ENCODE assay signal across 17 mouse cellular contexts in the genomic region with DNA sequence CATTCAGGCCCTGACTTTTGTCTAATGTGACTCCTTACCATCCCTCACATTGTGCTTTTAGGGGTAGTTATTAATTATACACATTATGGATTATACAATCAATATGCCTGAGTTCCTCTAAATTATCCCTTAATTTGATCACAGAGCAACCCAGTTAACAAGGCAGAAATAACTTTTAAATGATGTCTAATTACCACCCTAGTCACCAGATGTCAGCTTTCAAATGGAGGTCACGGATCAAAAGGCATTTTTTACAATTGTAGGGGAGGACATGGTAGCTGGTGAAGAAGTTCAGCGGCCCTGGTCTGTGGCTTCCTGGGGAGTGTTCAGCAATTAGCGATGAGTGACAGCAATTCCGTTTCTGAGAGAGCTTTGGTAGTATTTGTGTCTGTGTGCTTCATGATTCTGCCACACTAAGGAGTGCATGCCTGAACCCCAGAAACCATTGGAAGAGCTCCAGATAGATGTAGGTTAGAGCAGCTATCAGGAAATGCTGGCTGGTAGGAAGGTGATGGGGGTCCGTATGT.
DNase-seq lines count a peak whose midpoint lies in the region; ATAC-seq and TF ChIP-seq lines count a peak whose summit lies in the region.
"Had no signal": no experiment of that assay in that cellular context is flagged by ENCODE, and none has a peak within 500 bp of the region (broad histone marks: within the 10 kb centered on the region; RNA-seq: fewer than 3 reads in every experiment).

No protein-coding gene starts in this region.

- H3K4me1 ChIP-seq in midbrain, embryonic 13.5 days (replicated peaks) = 0 out of 2 replicates have a peak, but pooled peaks cover 4% of the 10 kb centered on the region
- H3K4me1 ChIP-seq in midbrain, embryonic 16.5 days (ENCODE audit: control insufficient read depth, insufficient read depth, low read length) = peaks cover 9% of the 10 kb centered on the region
- H3K4me1 ChIP-seq in forebrain, postnatal 0 days (ENCODE audit: insufficient read depth) = no peaks in the 10 kb centered on the region
- H3K4me1 ChIP-seq in intestine, postnatal 0 days (replicated peaks; ENCODE audit: control insufficient read depth, insufficient read depth, low read length) = no peaks in the 10 kb centered on the region
- H3K4me1 ChIP-seq: embryonic facial prominence, embryonic 13.5 days; heart, embryonic 12.5 days; hindbrain, embryonic 13.5 days had no signal

- no peak overlapping the region for H3K27ac ChIP-seq in midbrain, embryonic 13.5 days
- H3K27ac ChIP-seq in midbrain, embryonic 16.5 days (ENCODE audit: low read length) = no peak overlapping the region
- no peak overlapping the region for H3K27ac ChIP-seq in forebrain, postnatal 0 days (ENCODE audit: low read depth, low read length)
- no peak overlapping the region for H3K27ac ChIP-seq in intestine, postnatal 0 days (ENCODE audit: low read depth, low read length)
- H3K27ac ChIP-seq: embryonic facial prominence, embryonic 13.5 days; hindbrain, embryonic 13.5 days; hindbrain, postnatal 0 days had no signal

- no peak overlapping the region for H3K9ac ChIP-seq in midbrain, embryonic 13.5 days (replicated peaks)
- no peak overlapping the region for H3K9ac ChIP-seq in midbrain, embryonic 16.5 days (ENCODE audit: low read depth, low read length)
- H3K9ac ChIP-seq in forebrain, postnatal 0 days = no peak overlapping the region
- no peak overlapping the region for H3K9ac ChIP-seq in intestine, postnatal 0 days (ENCODE audit: low read depth, low read length)
- H3K9ac ChIP-seq: embryonic facial prominence, embryonic 13.5 days; heart, embryonic 12.5 days; hindbrain, embryonic 13.5 days had no signal

- no peaks in the 10 kb centered on the region for H3K9me3 ChIP-seq in midbrain, embryonic 13.5 days
- no peaks in the 10 kb centered on the region for H3K9me3 ChIP-seq in midbrain, embryonic 16.5 days (replicated peaks; ENCODE audit: control insufficient read depth, low read length, poor library complexity, severe bottlenecking)
- H3K9me3 ChIP-seq in forebrain, postnatal 0 days (ENCODE audit: low read length) = no peaks in the 10 kb centered on the region
- H3K9me3 ChIP-seq in intestine, postnatal 0 days (ENCODE audit: control insufficient read depth) = no peaks in the 10 kb centered on the region
- H3K9me3 ChIP-seq: embryonic facial prominence, embryonic 13.5 days; heart, embryonic 12.5 days; hindbrain, embryonic 13.5 days had no signal

- 59% methylated on average over 5 of the region's 5 CpGs for WGBS in midbrain, embryonic 13.5 days
- 65% methylated on average over 5 of the region's 5 CpGs for WGBS in midbrain, embryonic 16.5 days
- WGBS in forebrain, postnatal 0 days = 46% methylated on average over 5 of the region's 5 CpGs
- 74% methylated on average over 5 of the region's 5 CpGs for WGBS in intestine, postnatal 0 days

- peak; percentile 22 for DNase-seq in heart, adult 11 months
- DNase-seq in heart, postnatal 4 days = no peak
- DNase-seq in forebrain, postnatal 0 days = no peak
- DNase-seq in adrenal gland, adult 8-10 months = no peak
- DNase-seq: adrenal gland, postnatal 10 days; cerebellum, adult 11-12 months; cerebellum, adult 9-10 months; cerebellum, postnatal 25 days; gastrocnemius, postnatal 14 days; kidney, adult 2 months had no signal

- H3K4me3 ChIP-seq in midbrain, embryonic 13.5 days (replicated peaks) = no peak overlapping the region
- no peak overlapping the region for H3K4me3 ChIP-seq in midbrain, embryonic 16.5 days (ENCODE audit: low read depth, low read length)
- H3K4me3 ChIP-seq in forebrain, postnatal 0 days (ENCODE audit: low read depth, low read length) = no peak overlapping the region
- no peak overlapping the region for H3K4me3 ChIP-seq in intestine, postnatal 0 days (ENCODE audit: low read depth, low read length)
- H3K4me3 ChIP-seq: embryonic facial prominence, embryonic 13.5 days; heart, embryonic 12.5 days; hindbrain, embryonic 13.5 days had no signal

- no peak overlapping the region for H3K4me2 ChIP-seq in midbrain, embryonic 13.5 days (replicated peaks)
- no peak overlapping the region for H3K4me2 ChIP-seq in midbrain, embryonic 16.5 days (ENCODE audit: low read length)
- H3K4me2 ChIP-seq in forebrain, postnatal 0 days (ENCODE audit: low read depth) = no peak overlapping the region
- H3K4me2 ChIP-seq in intestine, postnatal 0 days (replicated peaks; ENCODE audit: low read depth) = no peak overlapping the region
- H3K4me2 ChIP-seq: embryonic facial prominence, embryonic 13.5 days; heart, embryonic 12.5 days; hindbrain, embryonic 13.5 days had no signal

- H3K27me3 ChIP-seq in midbrain, embryonic 13.5 days = no peaks in the 10 kb centered on the region
- no peaks in the 10 kb centered on the region for H3K27me3 ChIP-seq in midbrain, embryonic 16.5 days (ENCODE audit: control insufficient read depth, insufficient read depth, low read depth, low read length)
- H3K27me3 ChIP-seq in forebrain, postnatal 0 days (ENCODE audit: insufficient read depth, low read length) = no peaks in the 10 kb centered on the region
- no peaks in the 10 kb centered on the region for H3K27me3 ChIP-seq in intestine, postnatal 0 days (replicated peaks; ENCODE audit: control insufficient read depth, insufficient read depth, low read length)
- H3K27me3 ChIP-seq: embryonic facial prominence, embryonic 13.5 days; heart, embryonic 12.5 days; hindbrain, embryonic 13.5 days had no signal

- no peaks in the 10 kb centered on the region for H3K36me3 ChIP-seq in midbrain, embryonic 13.5 days
- no peaks in the 10 kb centered on the region for H3K36me3 ChIP-seq in midbrain, embryonic 16.5 days (ENCODE audit: control insufficient read depth, insufficient read depth, low read length)
- H3K36me3 ChIP-seq in forebrain, postnatal 0 days (ENCODE audit: insufficient read depth) = no peaks in the 10 kb centered on the region
- no peaks in the 10 kb centered on the region for H3K36me3 ChIP-seq in intestine, postnatal 0 days (ENCODE audit: control insufficient read depth, insufficient read depth)
- H3K36me3 ChIP-seq: embryonic facial prominence, embryonic 13.5 days; heart, embryonic 12.5 days; hindbrain, embryonic 13.5 days had no signal

- no peak for TF ChIP-seq CTCF in forebrain, postnatal 0 days (IDR thresholded peaks at IDR 0.05; ENCODE audit: low read depth)
- TF ChIP-seq CTCF in intestine, postnatal 0 days (IDR thresholded peaks at IDR 0.05; ENCODE audit: low read depth) = no peak

- ATAC-seq in midbrain, embryonic 13.5 days = 0 out of 2 replicates have a peak, but pooled peaks have one; percentile 34
- ATAC-seq in midbrain, embryonic 16.5 days = no peak
- 0 out of 2 replicates have a peak, but pooled peaks have one; percentile 18 for ATAC-seq in forebrain, postnatal 0 days
- no peak for ATAC-seq in intestine, postnatal 0 days
- ATAC-seq: hindbrain, postnatal 0 days had no signal

Comparison
In these comparisons a context has a peak if more than half of its experiments do, and no peak if none do; other contexts are left out.
1. ATAC-seq: peak in midbrain, embryonic 13.5 days (single experiment) and forebrain, postnatal 0 days (single experiment); none in midbrain, embryonic 16.5 days (single experiment) and intestine, postnatal 0 days (single experiment).